12 mouse cellular contexts compared by ENCODE assay signal in the genomic region with DNA sequence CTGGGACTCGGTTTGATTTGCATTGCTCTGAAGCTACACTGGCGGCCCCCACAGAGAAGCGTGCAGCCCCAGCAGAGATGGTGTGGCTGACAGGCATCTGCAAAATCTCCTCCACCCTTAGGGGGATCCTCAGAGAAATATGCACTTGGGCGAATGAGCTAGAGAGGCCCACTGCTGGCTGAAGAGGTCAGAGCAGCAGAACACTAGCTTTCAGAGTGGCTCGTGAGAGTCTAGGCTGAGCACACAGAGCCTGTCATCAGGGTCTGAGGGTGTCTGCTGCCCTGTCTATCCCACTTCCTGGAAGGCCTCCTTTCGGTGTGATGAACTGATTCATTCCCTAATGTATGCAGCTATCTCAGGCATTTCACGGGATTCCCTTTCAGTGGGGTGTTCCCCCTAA.
DNase-seq lines count a peak whose midpoint lies in the region; ATAC-seq and TF ChIP-seq lines count a peak whose summit lies in the region.
"Had no signal": no experiment of that assay in that cellular context is flagged by ENCODE, and none has a peak within 500 bp of the region (broad histone marks: within the 10 kb centered on the region; RNA-seq: fewer than 3 reads in every experiment).

No protein-coding gene starts in this region.

- H3K4me1 ChIP-seq in heart, embryonic 11.5 days (ENCODE audit: control insufficient read depth, insufficient read depth, low read length): peaks cover 10% of the 10 kb centered on the region
- peaks cover 15% of the 10 kb centered on the region for H3K4me1 ChIP-seq in limb, embryonic 15.5 days

- no peak overlapping the region for H3K9ac ChIP-seq in heart, embryonic 11.5 days (ENCODE audit: low read depth, low read length)
- no peak overlapping the region for H3K9ac ChIP-seq in limb, embryonic 15.5 days

- intact Hi-C loops in heart, postnatal 10 days (cut with DNase I): no loop called here

- H3K27me3 ChIP-seq in heart, embryonic 11.5 days (ENCODE audit: control insufficient read depth, insufficient read depth, low read length): peaks cover 10% of the 10 kb centered on the region
- H3K27me3 ChIP-seq in limb, embryonic 15.5 days: no peaks in the 10 kb centered on the region

- H3K9me3 ChIP-seq in heart, embryonic 11.5 days (replicated peaks; ENCODE audit: control insufficient read depth, low read length): no peaks in the 10 kb centered on the region
- H3K9me3 ChIP-seq in limb, embryonic 15.5 days: no peaks in the 10 kb centered on the region

- no peak overlapping the region for H3K27ac ChIP-seq in heart, embryonic 11.5 days (ENCODE audit: low read depth, low read length)
- peak overlapping the region; percentile 43; the same call in 1 of the 2 replicates for H3K27ac ChIP-seq in limb, embryonic 15.5 days
- H3K27ac ChIP-seq: macrophage had no signal

- no peaks in the 10 kb centered on the region for H3K36me3 ChIP-seq in heart, embryonic 11.5 days (ENCODE audit: control insufficient read depth, insufficient read depth, low read length)
- no peaks in the 10 kb centered on the region for H3K36me3 ChIP-seq in limb, embryonic 15.5 days

- TF ChIP-seq CTCF in brain, embryonic 14.5 days (IDR thresholded peaks at IDR 0.05; ENCODE audit: borderline replicate concordance, extremely low read depth, insufficient read depth, insufficient read length): no peak

- TF ChIP-seq POLR2A in brain, embryonic 14.5 days (IDR thresholded peaks at IDR 0.05; ENCODE audit: borderline replicate concordance, extremely low read depth, insufficient read depth, insufficient read length, poor library complexity, severe bottlenecking): no peak

- WGBS in heart, embryonic 11.5 days (ENCODE audit: insufficient replicate concordance): 12% methylated on average over 7 of the region's 7 CpGs
- 24% methylated on average over 7 of the region's 7 CpGs for WGBS in limb, embryonic 15.5 days

- no peak for DNase-seq in heart, postnatal 10 days
- peak; percentile 13 for DNase-seq in lung, postnatal 10 days
- DNase-seq in lung, postnatal 4 days: no peak
- DNase-seq in brain, embryonic 14.5 days (ENCODE audit: low read depth): peak; percentile 24
- DNase-seq in kidney, adult 18-20 months: no peak
- DNase-seq in testis, postnatal 10 days (ENCODE audit: low spot score): no peak
- DNase-seq: cerebellum, adult 11-12 months; heart, postnatal 36 days had no signal

- no peak overlapping the region for H3K4me3 ChIP-seq in heart, embryonic 11.5 days (ENCODE audit: low read depth, low read length)
- no peak overlapping the region for H3K4me3 ChIP-seq in limb, embryonic 15.5 days

- ATAC-seq in heart, embryonic 11.5 days (replicated peaks; ENCODE audit: insufficient number of reproducible peaks, low FRiP score, low TSS enrichment): no peak
- no peak for ATAC-seq in limb, embryonic 15.5 days (ENCODE audit: insufficient number of reproducible peaks, low FRiP score, low TSS enrichment, low read depth)
- ATAC-seq: activated CD4-positive, CD25-positive, alpha-beta regulatory T cell, adult 4 months had no signal

- H3K4me2 ChIP-seq in heart, embryonic 11.5 days: peak overlapping the region; percentile 21; the same call in 1 of the 2 replicates
- no peak overlapping the region for H3K4me2 ChIP-seq in limb, embryonic 15.5 days

Comparison
In these comparisons a context has a peak if more than half of its experiments do, and no peak if none do; other contexts are left out.
1. DNase-seq: peak in lung, postnatal 10 days (single experiment) and brain, embryonic 14.5 days (single experiment); none in heart, postnatal 10 days (0 of 2), lung, postnatal 4 days (0 of 2), kidney, adult 18-20 months (single experiment) and testis, postnatal 10 days (single experiment).